Mouse (Mus musculus) bone marrow, adult 2 months (tissue): Measurements from ENCODE around the gene Tecpr1.
A peak's percentile ranks its signal among the peaks of the same experiment; 100 is the strongest.

Source experiments
- CTCF ChIP-seq: fragments of 200-500 bp; IDR thresholded peaks from 2 replicates; pipeline ENCODE4 v1.5.1; 2011; ENCODE audit warnings: low read length, control low read depth; ENCODE audit not compliant: control insufficient read depth, insufficient read depth
- POLR2A ChIP-seq: fragments of 200-500 bp; IDR thresholded peaks from 2 replicates; pipeline ENCODE4 v1.6.1; 2011; ENCODE audit warnings: low read depth, mild to moderate bottlenecking, control low read depth, low read length, borderline replicate concordance; ENCODE audit not compliant: control insufficient read depth

DNA sequence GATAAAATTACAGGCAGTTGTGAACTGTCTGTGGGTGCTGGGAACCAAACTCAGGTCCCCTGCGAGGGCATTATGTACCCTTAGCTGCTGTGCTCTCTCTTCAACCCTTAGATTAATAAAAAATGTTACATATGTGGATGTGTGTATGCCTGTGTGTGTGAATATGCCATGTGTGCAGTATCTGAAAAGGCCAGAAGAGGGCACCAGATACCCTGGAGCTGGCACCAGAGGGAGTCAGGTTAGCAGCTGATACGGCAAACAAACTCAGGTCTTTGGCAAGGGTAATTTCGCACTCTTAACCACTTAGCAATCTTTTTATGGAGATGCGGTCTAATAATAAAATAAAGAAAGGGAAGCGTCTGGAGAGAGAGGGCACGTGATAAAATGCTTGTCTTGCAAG, 21.0 kb downstream of the Tecpr1 start:
- TF ChIP-seq POLR2A, result no peak
- peak; percentile 31; the same call in 1 of the 2 replicates for TF ChIP-seq CTCF
